Mouse (Mus musculus): ENCODE measurements around the gene Taf6l. TPM values are rescaled to one million over a fixed set of nuclear protein-coding genes. Genes with fewer than 3 reads are reported as not detected.
A peak's percentile ranks its signal among the peaks of the same experiment; 100 is the strongest.

The Taf6l gene
- polyA plus RNA-seq, 1 experiment from 2014 or later, result 41.8 TPM

DNA sequence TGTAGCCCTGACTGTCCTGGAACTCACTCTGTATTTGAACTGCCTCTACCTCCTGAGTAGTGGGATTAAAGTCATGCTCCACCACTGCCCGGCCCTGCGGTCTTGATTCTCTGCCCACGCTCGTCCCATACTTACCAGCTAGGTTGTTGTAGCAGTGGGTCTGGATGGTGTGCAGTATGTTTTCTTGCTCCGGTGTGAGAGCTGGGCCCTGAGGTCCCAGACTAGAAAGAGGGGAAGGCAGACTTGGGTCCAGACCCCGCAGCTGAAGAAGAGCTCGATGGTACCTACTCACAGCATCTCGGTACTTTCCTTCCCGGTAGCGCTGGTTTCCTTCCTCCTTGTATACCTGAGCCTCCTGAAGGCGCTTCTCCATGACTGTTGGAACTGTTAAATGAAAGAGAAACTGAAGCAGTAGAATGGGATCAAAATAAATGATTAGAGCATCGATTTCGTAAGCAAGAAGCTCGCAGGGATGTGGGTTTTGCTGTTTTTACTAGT is 32.1 kb upstream of the Taf6l start:
- WGBS, result 27% methylated on average over 14 of the region's 14 CpGs
- H3K4me3 ChIP-seq (replicated peaks), result peak overlapping the region; percentile 100
- peak overlapping the region; percentile 99 for H3K4me2 ChIP-seq
- H3K9ac ChIP-seq (replicated peaks), result peak overlapping the region; percentile 83
- H3K4me1 ChIP-seq (replicated peaks), result peaks cover 41% of the 10 kb centered on the region
- H3K27ac ChIP-seq, result peak overlapping the region; percentile 99
- no peak for ATAC-seq (ENCODE audit: insufficient number of reproducible peaks, insufficient read depth, low FRiP score, low TSS enrichment, low read depth)
- H3K9me3 ChIP-seq, result no peaks in the 10 kb centered on the region
- H3K36me3 ChIP-seq, result peaks cover 43% of the 10 kb centered on the region
- H3K27me3 ChIP-seq, result no peaks in the 10 kb centered on the region

DNA sequence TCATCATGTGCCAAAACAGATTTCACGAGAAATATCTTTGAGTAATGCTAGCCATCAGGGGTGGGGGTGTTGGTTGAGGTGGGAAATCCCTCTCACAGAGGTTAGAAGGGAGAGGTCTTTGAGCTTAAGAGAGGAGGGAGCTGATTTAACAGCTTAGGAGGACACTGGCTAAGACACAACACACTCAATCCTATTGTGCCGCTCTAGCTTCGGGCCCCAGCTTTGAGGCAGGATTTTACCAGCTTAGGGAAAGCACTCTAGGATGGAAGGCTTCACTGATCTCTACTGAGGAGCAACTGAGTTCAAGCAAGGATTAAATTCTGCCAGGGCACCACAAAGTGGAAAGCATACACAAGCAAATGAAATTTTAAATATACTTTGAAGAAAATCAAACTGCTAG is 30.8 kb upstream of the Taf6l start:
- Histone ChIP-seq H3K4me3 (replicated peaks) (peak overlapping the region; percentile 15; the same call in 1 of the 2 replicates), H3K9ac (replicated peaks) (peak overlapping the region; percentile 47), H3K27me3 (no peaks in the 10 kb centered on the region), H3K4me1 (replicated peaks) (peaks cover 29% of the 10 kb centered on the region), H3K36me3 (peaks cover 50% of the 10 kb centered on the region), H3K4me2 (peak overlapping the region; percentile 99), H3K9me3 (no peaks in the 10 kb centered on the region), H3K27ac (no peak overlapping the region)
- ATAC-seq (ENCODE audit: insufficient number of reproducible peaks, insufficient read depth, low FRiP score, low TSS enrichment, low read depth), result no peak
- 85% methylated on average over 3 of the region's 3 CpGs for WGBS

DNA sequence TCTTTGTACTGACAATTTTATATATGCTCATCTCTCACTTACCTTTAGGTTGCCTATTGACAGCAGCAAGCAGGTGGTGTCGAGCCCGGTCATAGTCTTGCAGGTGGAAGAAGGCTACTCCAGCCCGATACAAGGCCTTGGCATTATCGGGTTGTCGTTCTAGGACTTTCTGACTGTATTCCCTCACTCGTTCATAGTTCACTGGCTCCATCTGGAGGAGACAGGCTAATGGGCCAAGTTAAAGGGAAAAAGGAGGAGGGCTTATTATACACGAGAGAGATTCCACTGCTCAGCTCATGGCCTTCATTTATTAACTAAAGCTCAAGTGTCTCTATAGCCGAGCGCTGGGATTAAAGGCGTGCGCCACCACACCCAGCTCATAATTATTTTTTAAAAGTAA is 29.6 kb upstream of the Taf6l start:
- H3K4me2 ChIP-seq, result no peak overlapping the region
- H3K9me3 ChIP-seq, result no peaks in the 10 kb centered on the region
- WGBS, result 82% methylated on average over 11 of the region's 11 CpGs
- peaks cover 22% of the 10 kb centered on the region for H3K4me1 ChIP-seq (replicated peaks)
- no peak overlapping the region for H3K4me3 ChIP-seq (replicated peaks)
- no peak overlapping the region for H3K27ac ChIP-seq
- H3K36me3 ChIP-seq, result peaks cover 60% of the 10 kb centered on the region
- H3K27me3 ChIP-seq, result no peaks in the 10 kb centered on the region
- ATAC-seq (ENCODE audit: insufficient number of reproducible peaks, insufficient read depth, low FRiP score, low TSS enrichment, low read depth), result no peak
- H3K9ac ChIP-seq (replicated peaks), result no peak overlapping the region

- Histone ChIP-seq H3K27me3 (no peaks in the 10 kb centered on the region), H3K4me3 (replicated peaks) (no peak overlapping the region), H3K27ac (no peak overlapping the region), H3K36me3 (peaks cover 75% of the 10 kb centered on the region), H3K9me3 (no peaks in the 10 kb centered on the region), H3K9ac (replicated peaks) (no peak overlapping the region), H3K4me1 (replicated peaks) (peaks cover 6% of the 10 kb centered on the region), H3K4me2 (no peak overlapping the region)
- no peak for ATAC-seq (ENCODE audit: insufficient number of reproducible peaks, insufficient read depth, low FRiP score, low TSS enrichment, low read depth)
- 94% methylated on average over 5 of the region's 5 CpGs for WGBS
Measured at GRCm38 (mm10) chr19:8806810-8807209, 20.6 kb upstream of the Taf6l start.

GRCm38 (mm10) chr19:8803879-8804660 is 17.9 kb upstream of the Taf6l start:
- no peak overlapping the region for H3K27ac ChIP-seq
- WGBS, result 88% methylated on average over 11 of the region's 11 CpGs
- ATAC-seq (ENCODE audit: insufficient number of reproducible peaks, insufficient read depth, low FRiP score, low TSS enrichment, low read depth), result no peak

DNA sequence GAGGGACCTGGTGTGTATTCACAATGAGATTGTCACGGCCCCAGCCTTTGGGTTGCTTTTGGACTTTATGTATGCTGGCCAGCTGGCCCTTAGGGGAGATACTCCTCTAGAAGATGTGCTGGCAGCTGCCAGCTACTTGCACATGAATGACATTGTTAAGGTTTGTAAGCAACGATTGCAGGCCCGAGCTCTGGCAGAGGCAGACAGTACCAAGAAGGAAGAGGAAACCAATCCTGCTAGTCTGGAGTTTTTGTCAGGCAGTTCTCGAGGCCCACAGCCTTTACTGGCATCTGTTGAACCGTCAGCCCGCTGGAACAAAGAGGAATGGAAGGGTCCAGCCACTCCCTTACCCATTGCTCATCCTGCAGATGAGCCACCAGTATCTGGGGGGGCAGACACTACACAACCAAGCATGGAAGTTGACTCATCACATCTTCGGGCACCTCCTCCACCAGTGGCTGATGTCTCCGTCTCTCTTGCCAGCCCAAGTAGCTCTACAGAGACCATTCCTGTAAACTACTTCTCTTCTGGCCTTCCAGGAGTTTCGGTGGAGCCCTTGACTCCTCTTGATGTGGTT is 17.1 kb upstream of the Taf6l start:
- Histone ChIP-seq H3K9ac (replicated peaks) (no peak overlapping the region), H3K4me3 (replicated peaks) (peak overlapping the region; percentile 54; the same call in 1 of the 2 replicates), H3K27me3 (no peaks in the 10 kb centered on the region), H3K4me2 (peak overlapping the region; percentile 70), H3K9me3 (no peaks in the 10 kb centered on the region), H3K36me3 (peaks cover 45% of the 10 kb centered on the region), H3K4me1 (replicated peaks) (peaks cover 6% of the 10 kb centered on the region), H3K27ac (peak overlapping the region; percentile 81; the same call in 1 of the 2 replicates)
- WGBS, result 93% methylated on average over 9 of the region's 9 CpGs
- ATAC-seq (ENCODE audit: insufficient number of reproducible peaks, insufficient read depth, low FRiP score, low TSS enrichment, low read depth), result no peak

More at GRCm38 (mm10) chr19:8803879-8804660, 17.9 kb upstream of the Taf6l start:
- Histone ChIP-seq H3K9ac (replicated peaks) (no peak overlapping the region), H3K4me1 (replicated peaks) (peaks cover 6% of the 10 kb centered on the region), H3K4me3 (replicated peaks) (no peak overlapping the region), H3K36me3 (peaks cover 52% of the 10 kb centered on the region), H3K4me2 (no peak overlapping the region), H3K27me3 (no peaks in the 10 kb centered on the region), H3K9me3 (no peaks in the 10 kb centered on the region)

GRCm38 (mm10) chr19:8802130-8802821 is 16.1 kb upstream of the Taf6l start, which contains the start of gene Zbtb3:
Gene Zbtb3 (plus strand): TSS chr19:8802555.
- H3K9me3 ChIP-seq, result no peaks in the 10 kb centered on the region
- peak within 1 kb of the TSS; percentile 70 for H3K4me2 ChIP-seq
- H3K36me3 ChIP-seq, result peaks cover 34% of the 10 kb centered on the region
- H3K4me3 ChIP-seq (replicated peaks), result peak within 1 kb of the TSS; percentile 54
- H3K27me3 ChIP-seq, result no peaks in the 10 kb centered on the region
- peak within 1 kb of the TSS; percentile 40; the same call in 1 of the 2 replicates for H3K9ac ChIP-seq (replicated peaks)
- WGBS, result under 1% methylated on average over 30 of the region's 30 CpGs
- peak within 1 kb of the TSS; percentile 81 for H3K27ac ChIP-seq
- ATAC-seq (ENCODE audit: insufficient number of reproducible peaks, insufficient read depth, low FRiP score, low TSS enrichment, low read depth), result peak; percentile 96
- H3K4me1 ChIP-seq (replicated peaks), result peaks cover 11% of the 10 kb centered on the region

GRCm38 (mm10) chr19:8798947-8799315 is 12.7 kb upstream of the Taf6l start:
- no peak overlapping the region for H3K9ac ChIP-seq (replicated peaks)
- H3K27ac ChIP-seq, result no peak overlapping the region
- H3K36me3 ChIP-seq, result peaks cover 26% of the 10 kb centered on the region
- H3K27me3 ChIP-seq, result no peaks in the 10 kb centered on the region
- no peaks in the 10 kb centered on the region for H3K9me3 ChIP-seq
- H3K4me2 ChIP-seq, result peak overlapping the region; percentile 81
- H3K4me3 ChIP-seq (replicated peaks), result peak overlapping the region; percentile 64; the same call in 1 of the 2 replicates
- H3K4me1 ChIP-seq (replicated peaks), result peaks cover 14% of the 10 kb centered on the region
- no peak for ATAC-seq (ENCODE audit: insufficient number of reproducible peaks, insufficient read depth, low FRiP score, low TSS enrichment, low read depth)

- H3K4me3 ChIP-seq (replicated peaks), result peak within 1 kb of the TSS; percentile 64
- H3K27me3 ChIP-seq, result no peaks in the 10 kb centered on the region
- 2% methylated on average over 25 of the region's 25 CpGs for WGBS
- ATAC-seq (ENCODE audit: insufficient number of reproducible peaks, insufficient read depth, low FRiP score, low TSS enrichment, low read depth), result peak; percentile 74
- H3K9ac ChIP-seq (replicated peaks), result peak within 1 kb of the TSS; percentile 79
- peak within 1 kb of the TSS; percentile 60 for H3K27ac ChIP-seq
- H3K9me3 ChIP-seq, result no peaks in the 10 kb centered on the region
- H3K36me3 ChIP-seq, result peaks cover 28% of the 10 kb centered on the region
- H3K4me1 ChIP-seq (replicated peaks), result peaks cover 14% of the 10 kb centered on the region
- peak within 1 kb of the TSS; percentile 81 for H3K4me2 ChIP-seq
Measured at GRCm38 (mm10) chr19:8798264-8798946, 12.2 kb upstream of the Taf6l start, which contains the start of gene Polr2g. Gene Polr2g (minus strand): TSS chr19:8798577.

- no peak for ATAC-seq (ENCODE audit: insufficient number of reproducible peaks, insufficient read depth, low FRiP score, low TSS enrichment, low read depth)
- no peak overlapping the region for H3K27ac ChIP-seq
- no peak overlapping the region for H3K9ac ChIP-seq (replicated peaks)
Measured at GRCm38 (mm10) chr19:8790171-8790570, 4.0 kb upstream of the Taf6l start.

More at GRCm38 (mm10) chr19:8790171-8790570, 4.0 kb upstream of the Taf6l start:
- peaks cover 9% of the 10 kb centered on the region for H3K4me1 ChIP-seq (replicated peaks)
- peaks cover 34% of the 10 kb centered on the region for H3K36me3 ChIP-seq
- H3K4me3 ChIP-seq (replicated peaks), result no peak overlapping the region
- no peak overlapping the region for H3K4me2 ChIP-seq
- H3K9me3 ChIP-seq, result no peaks in the 10 kb centered on the region
- no peaks in the 10 kb centered on the region for H3K27me3 ChIP-seq
- WGBS, result 78% methylated on average over 7 of the region's 7 CpGs

All from limb, embryonic 12.5 days (tissue).